In the genomic region with DNA sequence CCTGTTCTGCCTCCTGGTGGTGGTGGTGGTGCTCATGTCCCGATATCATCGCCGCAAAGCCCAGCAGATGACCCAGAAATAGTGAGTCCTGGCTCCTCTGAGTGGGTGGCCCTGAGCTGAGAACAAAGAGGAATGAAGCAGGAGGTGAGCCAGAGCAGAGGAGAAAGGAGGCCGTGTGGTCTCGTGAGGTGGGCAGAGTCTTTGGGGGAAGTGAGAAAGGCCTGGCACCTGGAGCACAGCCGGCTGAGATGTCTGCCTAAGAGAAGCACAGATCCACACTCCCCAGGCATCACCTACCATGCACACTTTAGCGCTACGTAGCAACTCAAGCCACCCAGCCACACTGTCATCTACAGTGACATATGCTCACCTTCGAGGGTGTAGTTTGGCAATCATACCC, we compare ENCODE assay signal across 25 mouse cellular contexts. TPM values are rescaled to one million over a fixed set of nuclear protein-coding genes. Genes with fewer than 3 reads are reported as not detected.
DNase-seq lines count a peak whose midpoint lies in the region; ATAC-seq and TF ChIP-seq lines count a peak whose summit lies in the region.
"Had no signal": no experiment of that assay in that cellular context is flagged by ENCODE, and none has a peak within 500 bp of the region (broad histone marks: within the 10 kb centered on the region; RNA-seq: fewer than 3 reads in every experiment).

No protein-coding gene starts in this region.

- TF ChIP-seq RAD21 in CH12.LX (IDR thresholded peaks at IDR 0.05; ENCODE audit: low read depth, low read length): no peak; the same call in 1 of the 2 replicates

- TF ChIP-seq EP300 in CH12.LX (IDR thresholded peaks at IDR 0.05; ENCODE audit: low read length): no peak

- no peak overlapping the region for H3K9ac ChIP-seq in hindbrain, postnatal 0 days (replicated peaks; ENCODE audit: low read length)
- no peak overlapping the region for H3K9ac ChIP-seq in hindbrain, embryonic 11.5 days (ENCODE audit: low read depth, low read length)
- no peak overlapping the region for H3K9ac ChIP-seq in lung, embryonic 14.5 days
- H3K9ac ChIP-seq in CH12.LX (ENCODE audit: insufficient read depth, low read depth): no peak overlapping the region
- H3K9ac ChIP-seq: embryonic facial prominence, embryonic 12.5 days; hindbrain, embryonic 14.5 days; intestine, embryonic 15.5 days; liver, embryonic 12.5 days had no signal

- no peak for TF ChIP-seq POLR2A in CH12.LX (IDR thresholded peaks at IDR 0.05; ENCODE audit: low read depth, low read length)

- H3K4me3 ChIP-seq in hindbrain, postnatal 0 days (ENCODE audit: low read length): no peak overlapping the region
- no peak overlapping the region for H3K4me3 ChIP-seq in hindbrain, embryonic 11.5 days (ENCODE audit: low read depth, low read length)
- H3K4me3 ChIP-seq in lung, embryonic 14.5 days (ENCODE audit: low read depth, low read length): no peak overlapping the region
- H3K4me3 ChIP-seq in CH12.LX (replicated peaks in 1 of 3; ENCODE audit: low read depth in 2 of 3, low read length in 2 of 3, poor library complexity in 1 of 3): peak overlapping the region in 1 of 3 experiments; percentile 10
- H3K4me3 ChIP-seq: embryonic facial prominence, embryonic 12.5 days; heart, embryonic 10.5 days; intestine, embryonic 15.5 days; left cerebral cortex, adult 2 months; liver, embryonic 12.5 days had no signal

- peak; percentile 24; the same call in 1 of the 2 replicates for TF ChIP-seq CTCF in hindbrain, postnatal 0 days (IDR thresholded peaks at IDR 0.05; ENCODE audit: low read depth)
- peak; percentile 26; the same call in 1 of the 2 replicates for TF ChIP-seq CTCF in lung, embryonic 14.5 days (IDR thresholded peaks at IDR 0.05; ENCODE audit: low read depth)
- peak in 1 of 2 experiments; percentile 50; a peak in 2 of 4 replicates for TF ChIP-seq CTCF in CH12.LX (conservative IDR thresholded peaks at IDR 0.05 in 1 of 2, IDR thresholded peaks at IDR 0.05 in 1 of 2; ENCODE audit: low read depth in 2 of 2, low read length in 2 of 2)

- peaks cover 2% of the 10 kb centered on the region; the same call in 1 of the 2 replicates for H3K4me1 ChIP-seq in hindbrain, postnatal 0 days (ENCODE audit: insufficient read depth, low read length)
- no peaks in the 10 kb centered on the region for H3K4me1 ChIP-seq in hindbrain, embryonic 11.5 days (replicated peaks; ENCODE audit: control insufficient read depth, insufficient read depth, low read length)
- H3K4me1 ChIP-seq in lung, embryonic 14.5 days (ENCODE audit: insufficient read depth): no peaks in the 10 kb centered on the region
- H3K4me1 ChIP-seq in CH12.LX (ENCODE audit: control insufficient read depth in 1 of 2, insufficient read depth in 2 of 2): peaks cover 45 to 65% of the 10 kb centered on the region in 2 experiments

- dilution Hi-C loops in CH12.LX (cut with MboI; ENCODE audit: extremely low pct_ligation_motif_present, extremely low pct_unique_long_range_greater_than_20kb, low sequenced_read_pairs): no loop called here

- in situ Hi-C loops in CH12.LX (cut with MboI; ENCODE audit: low pct_ligation_motif_present, low pct_unique_long_range_greater_than_20kb, low sequenced_read_pairs): no loop called here

- H3K27ac ChIP-seq in hindbrain, postnatal 0 days: no peak overlapping the region
- H3K27ac ChIP-seq in hindbrain, embryonic 11.5 days (ENCODE audit: low read depth, low read length): no peak overlapping the region
- no peak overlapping the region for H3K27ac ChIP-seq in lung, embryonic 14.5 days (ENCODE audit: low read depth)
- H3K27ac ChIP-seq in CH12.LX (ENCODE audit: insufficient read depth, low read depth): no peak overlapping the region
- H3K27ac ChIP-seq: embryonic facial prominence, embryonic 12.5 days; heart, embryonic 10.5 days; hindbrain, embryonic 14.5 days; intestine, embryonic 15.5 days; left cerebral cortex, adult 2 months; liver, embryonic 12.5 days had no signal

- H3K79me2 ChIP-seq in CH12.LX (replicated peaks; ENCODE audit: control insufficient read depth, extremely low read depth, insufficient read depth, poor library complexity, severe bottlenecking): peaks cover 7% of the 10 kb centered on the region

- WGBS in hindbrain, postnatal 0 days: 62% methylated on average over 9 of the region's 9 CpGs
- 69% methylated on average over 9 of the region's 9 CpGs for WGBS in hindbrain, embryonic 11.5 days
- 58% methylated on average over 9 of the region's 9 CpGs for WGBS in lung, embryonic 14.5 days

- H3K4me2 ChIP-seq in hindbrain, postnatal 0 days (ENCODE audit: low read depth, low read length): no peak overlapping the region
- H3K4me2 ChIP-seq in hindbrain, embryonic 11.5 days (replicated peaks; ENCODE audit: low read depth, low read length): no peak overlapping the region
- H3K4me2 ChIP-seq in lung, embryonic 14.5 days: no peak overlapping the region
- 0 out of 2 replicates have a peak overlapping the region, but pooled peaks have one; percentile 14 for H3K4me2 ChIP-seq in CH12.LX (ENCODE audit: insufficient read depth, low read depth, poor library complexity, severe bottlenecking)
- H3K4me2 ChIP-seq: embryonic facial prominence, embryonic 12.5 days; hindbrain, embryonic 14.5 days; intestine, embryonic 15.5 days; liver, embryonic 12.5 days had no signal

- H3K27me3 ChIP-seq in hindbrain, postnatal 0 days (ENCODE audit: insufficient read depth, low read length): no peaks in the 10 kb centered on the region
- H3K27me3 ChIP-seq in hindbrain, embryonic 11.5 days (ENCODE audit: control insufficient read depth, insufficient read depth, low read length): peaks cover 6% of the 10 kb centered on the region; the same call in 1 of the 2 replicates
- peaks cover 6% of the 10 kb centered on the region; the same call in 1 of the 2 replicates for H3K27me3 ChIP-seq in lung, embryonic 14.5 days (ENCODE audit: insufficient read depth, low read length)
- peaks cover 8% of the 10 kb centered on the region for H3K27me3 ChIP-seq in CH12.LX (replicated peaks)
- no peaks in the 10 kb centered on the region for H3K27me3 ChIP-seq in splenic B cell, adult 2 months (ENCODE audit: control insufficient read depth, insufficient read depth, low read length, poor library complexity, severe bottlenecking)

- DNase-seq in hindbrain, postnatal 0 days (ENCODE audit: low spot score): no peak
- no peak for DNase-seq in hindbrain, embryonic 11.5 days (ENCODE audit: low spot score)
- no peak for DNase-seq in lung, embryonic 14.5 days
- DNase-seq in lung, postnatal 4 days: no peak
- no peak for DNase-seq in CH12.LX (ENCODE audit: extremely low read depth)
- DNase-seq in splenic B cell, adult 2 months (ENCODE audit: low read depth, low spot score): peak; percentile 54
- no peak for DNase-seq in layer of hippocampus, postnatal 36 days
- DNase-seq: adrenal gland, adult 8-10 months; cerebellum, postnatal 10 days; gastrocnemius, postnatal 36 days; heart, postnatal 10 days; kidney, postnatal 14 days; left cerebral cortex, postnatal 4 days; right cerebral cortex, postnatal 4 days; thymus, postnatal 25 days had no signal

- no peak for ATAC-seq in hindbrain, postnatal 0 days
- ATAC-seq in hindbrain, embryonic 11.5 days (ENCODE audit: low FRiP score): no peak
- no peak for ATAC-seq in lung, embryonic 14.5 days (ENCODE audit: insufficient read depth)
- ATAC-seq: forebrain, embryonic 16.5 days; intestine, embryonic 15.5 days; liver, embryonic 12.5 days; midbrain, embryonic 16.5 days; Patski had no signal

- no peaks in the 10 kb centered on the region for H3K36me3 ChIP-seq in hindbrain, postnatal 0 days (ENCODE audit: insufficient read depth, low read length)
- H3K36me3 ChIP-seq in hindbrain, embryonic 11.5 days (ENCODE audit: control insufficient read depth, insufficient read depth, low read length): no peaks in the 10 kb centered on the region
- H3K36me3 ChIP-seq in lung, embryonic 14.5 days (ENCODE audit: insufficient read depth): no peaks in the 10 kb centered on the region
- H3K36me3 ChIP-seq in CH12.LX (replicated peaks in 1 of 2; ENCODE audit: control insufficient read depth in 1 of 2, insufficient read depth in 1 of 2, low read length in 1 of 2): no peaks in the 10 kb centered on the region
- H3K36me3 ChIP-seq in splenic B cell, adult 2 months (ENCODE audit: control insufficient read depth, insufficient read depth, low read length, poor library complexity, severe bottlenecking): no peaks in the 10 kb centered on the region
- H3K36me3 ChIP-seq: embryonic facial prominence, embryonic 12.5 days; heart, embryonic 10.5 days; intestine, embryonic 15.5 days; liver, embryonic 12.5 days had no signal

- no peaks in the 10 kb centered on the region for H3K9me3 ChIP-seq in hindbrain, postnatal 0 days (ENCODE audit: low read length)
- no peaks in the 10 kb centered on the region for H3K9me3 ChIP-seq in hindbrain, embryonic 11.5 days (ENCODE audit: control insufficient read depth, low read length)
- no peaks in the 10 kb centered on the region for H3K9me3 ChIP-seq in lung, embryonic 14.5 days (ENCODE audit: low read depth, low read length)
- no peaks in the 10 kb centered on the region for H3K9me3 ChIP-seq in CH12.LX (replicated peaks; ENCODE audit: low read length)
- H3K9me3 ChIP-seq: embryonic facial prominence, embryonic 12.5 days; heart, embryonic 10.5 days; intestine, embryonic 15.5 days; liver, embryonic 12.5 days had no signal

RNA-seq across cellular contexts. Expression of a gene that starts 3.6 kb away (rescaled TPM):
- total RNA-seq in hindbrain, postnatal 0 days (2014; rRNA removed): 0.52 and 1.3 TPM in 2 replicates
- 0.77 and 0.84 TPM in 2 replicates for polyA plus RNA-seq in hindbrain, postnatal 0 days (2015; fragmentation: Nextera tagmentation; extraction: Ambion mirVana)
- polyA plus RNA-seq in hindbrain, embryonic 11.5 days (2014; fragmentation: Nextera tagmentation; extraction: Ambion mirVana): 0.54 and 0.99 TPM in 2 replicates
- polyA plus RNA-seq in lung, embryonic 14.5 days (2014; fragmentation: Nextera tagmentation; extraction: Ambion mirVana): 0.91 and 1.6 TPM in 2 replicates
- total RNA-seq in CH12.LX (2012; rRNA removed) (70.8 and 81.4 TPM in 2 replicates), CH12.LX (2014; rRNA removed) (52.0 and 55.9 TPM in 2 replicates)
- 78.5 and 85.0 TPM in 2 replicates for polyA plus RNA-seq in CH12.LX (2012; ENCODE audit: insufficient read length, low read depth)
- 1 to 10 TPM; 2.0 to 2.1 TPM for total RNA-seq in layer of hippocampus, postnatal 36 days (2021)
- polyA plus RNA-seq: Patski had no signal

RNA-seq across cellular contexts. Expression of a gene that starts 15.3 kb away (rescaled TPM):
- total RNA-seq in hindbrain, postnatal 0 days (2014; rRNA removed): 2.8 and 5.0 TPM in 2 replicates
- 3.8 and 4.9 TPM in 2 replicates for polyA plus RNA-seq in hindbrain, postnatal 0 days (2015; fragmentation: Nextera tagmentation; extraction: Ambion mirVana)
- polyA plus RNA-seq in hindbrain, embryonic 11.5 days (2014; fragmentation: Nextera tagmentation; extraction: Ambion mirVana): 0.66 and 0.96 TPM in 2 replicates
- 2.3 and 2.4 TPM in 2 replicates for polyA plus RNA-seq in lung, embryonic 14.5 days (2014; fragmentation: Nextera tagmentation; extraction: Ambion mirVana)
- total RNA-seq in CH12.LX (2012; rRNA removed) (2.1 and 2.7 TPM in 2 replicates), CH12.LX (2014; rRNA removed) (0.22 and 0.30 TPM in 2 replicates)
- polyA plus RNA-seq in CH12.LX (2012; ENCODE audit: insufficient read length, low read depth): 0.49 and 0.52 TPM in 2 replicates
- total RNA-seq in layer of hippocampus, postnatal 36 days (2021): 1 to 10 TPM; 3.6 to 4.7 TPM

RNA-seq across cellular contexts. Expression of a gene that starts 24.6 kb away (rescaled TPM):
- 4.3 and 5.1 TPM in 2 replicates for total RNA-seq in hindbrain, postnatal 0 days (2014; rRNA removed)
- 5.3 and 7.8 TPM in 2 replicates for polyA plus RNA-seq in hindbrain, postnatal 0 days (2015; fragmentation: Nextera tagmentation; extraction: Ambion mirVana)
- 1.3 and 2.0 TPM in 2 replicates for polyA plus RNA-seq in hindbrain, embryonic 11.5 days (2014; fragmentation: Nextera tagmentation; extraction: Ambion mirVana)
- 1.0 and 1.5 TPM in 2 replicates for polyA plus RNA-seq in lung, embryonic 14.5 days (2014; fragmentation: Nextera tagmentation; extraction: Ambion mirVana)
- 0.08 and 0.13 TPM in 2 replicates for total RNA-seq in CH12.LX (2012; rRNA removed)
- total RNA-seq in CH12.LX (2014; rRNA removed): not detected in 2 replicates
- polyA plus RNA-seq in CH12.LX (2012; ENCODE audit: insufficient read length, low read depth): not detected in 2 replicates
- total RNA-seq in layer of hippocampus, postnatal 36 days (2021): 1 to 10 TPM; 4.1 to 4.7 TPM
- total RNA-seq: gastrocnemius, postnatal 36 days had no signal
- polyA plus RNA-seq: Patski had no signal

RNA-seq across cellular contexts. Expression of a gene that starts 25.9 kb away (rescaled TPM):
- total RNA-seq in hindbrain, postnatal 0 days (2014; rRNA removed): 133 and 148 TPM in 2 replicates
- 132 and 141 TPM in 2 replicates for polyA plus RNA-seq in hindbrain, postnatal 0 days (2015; fragmentation: Nextera tagmentation; extraction: Ambion mirVana)
- 122 and 143 TPM in 2 replicates for polyA plus RNA-seq in hindbrain, embryonic 11.5 days (2014; fragmentation: Nextera tagmentation; extraction: Ambion mirVana)
- polyA plus RNA-seq in lung, embryonic 14.5 days (2014; fragmentation: Nextera tagmentation; extraction: Ambion mirVana): 81.0 and 81.9 TPM in 2 replicates
- total RNA-seq in CH12.LX (2012; rRNA removed) (59.4 and 73.7 TPM in 2 replicates), CH12.LX (2014; rRNA removed) (53.8 and 54.9 TPM in 2 replicates)
- 37.4 and 39.5 TPM in 2 replicates for polyA plus RNA-seq in CH12.LX (2012; ENCODE audit: insufficient read length, low read depth)
- total RNA-seq in layer of hippocampus, postnatal 36 days (2021): 100 to 1,000 TPM; 114 to 132 TPM

RNA-seq across cellular contexts. Expression of a gene that starts 33.5 kb away (rescaled TPM):
- total RNA-seq in hindbrain, postnatal 0 days (2014; rRNA removed): 1.5 TPM in 1 of 2 replicates, not detected in the other
- 2.3 and 2.7 TPM in 2 replicates for polyA plus RNA-seq in hindbrain, postnatal 0 days (2015; fragmentation: Nextera tagmentation; extraction: Ambion mirVana)
- polyA plus RNA-seq in hindbrain, embryonic 11.5 days (2014; fragmentation: Nextera tagmentation; extraction: Ambion mirVana): 3.3 and 4.3 TPM in 2 replicates
- polyA plus RNA-seq in lung, embryonic 14.5 days (2014; fragmentation: Nextera tagmentation; extraction: Ambion mirVana): 2.0 and 3.4 TPM in 2 replicates
- total RNA-seq in CH12.LX (2012; rRNA removed): 2.5 and 2.6 TPM in 2 replicates
- 1.2 and 1.4 TPM in 2 replicates for total RNA-seq in CH12.LX (2014; rRNA removed)
- 3.5 and 4.4 TPM in 2 replicates for polyA plus RNA-seq in CH12.LX (2012; ENCODE audit: insufficient read length, low read depth)
- total RNA-seq in layer of hippocampus, postnatal 36 days (2021): 1 to 10 TPM; 4.1 to 5.9 TPM
- total RNA-seq: megakaryocyte-erythroid progenitor cell, adult 5-6 weeks had no signal

Comparison
In these comparisons a context has a peak if more than half of its experiments do, and no peak if none do; other contexts are left out.
1. RNA of a gene that starts 3.6 kb away (polyA plus RNA-seq): 78.5 to 85.0 TPM in CH12.LX; 0.54 to 0.99 TPM in hindbrain, embryonic 11.5 days, 0.91 to 1.6 TPM in lung, embryonic 14.5 days and 0.77 to 0.84 TPM in hindbrain, postnatal 0 days; every median in the first group is over 10 times any median in the second.